Mouse (Mus musculus): ENCODE results near the gene Map3k14.

GRCm38 (mm10) chr11:103217790-103218516 lies 49.3 kb downstream of the Map3k14 start, which contains the start of gene Spata32:
- TF ChIP-seq CTCF (IDR thresholded peaks at IDR 0.05) (no peak), POLR2A (IDR thresholded peaks at IDR 0.05; ENCODE audit: insufficient read depth, low read depth, low read length) (no peak), EP300 (IDR thresholded peaks at IDR 0.05; ENCODE audit: insufficient read depth, low read depth, low read length) (no peak)
